Mouse (Mus musculus): ENCODE measurements around the gene Mrps18c. TPM values are rescaled to one million over a fixed set of nuclear protein-coding genes. Genes with fewer than 3 reads are reported as not detected.

Mrps18c gene
- total and polyA plus RNA-seq, 2 experiments from 2014 or later, result 57.1 to 195 TPM

- ATAC-seq (ENCODE audit: insufficient read depth, low read depth) (no peak), DNase-seq (ENCODE audit: low spot score) (no peak)
- H3K27me3 ChIP-seq (ENCODE audit: control insufficient read depth, insufficient read depth, low read length), result no peaks in the 10 kb centered on the region
- H3K36me3 ChIP-seq (replicated peaks; ENCODE audit: control insufficient read depth, insufficient read depth, low read length), result peaks cover 38% of the 10 kb centered on the region
- WGBS, result 92% methylated on average over 13 of the region's 13 CpGs
- H3K27ac ChIP-seq (ENCODE audit: low read depth), result no peak overlapping the region
- no peaks in the 10 kb centered on the region for H3K9me3 ChIP-seq (replicated peaks; ENCODE audit: control insufficient read depth, low read length)
- no peak overlapping the region for H3K4me3 ChIP-seq (ENCODE audit: low read depth, low read length)
- no peak overlapping the region for H3K9ac ChIP-seq (replicated peaks; ENCODE audit: low read depth, low read length)
- H3K4me2 ChIP-seq (ENCODE audit: low read depth, low read length), result no peak overlapping the region
- no peaks in the 10 kb centered on the region for H3K4me1 ChIP-seq (ENCODE audit: control insufficient read depth, insufficient read depth)
- TF ChIP-seq EP300 (IDR thresholded peaks at IDR 0.05; ENCODE audit: low read depth) (no peak), CTCF (IDR thresholded peaks at IDR 0.05; ENCODE audit: low read depth) (no peak)
Measured at GRCm38 (mm10) chr5:100779002-100779401, 19.4 kb upstream of the Mrps18c start.

DNA sequence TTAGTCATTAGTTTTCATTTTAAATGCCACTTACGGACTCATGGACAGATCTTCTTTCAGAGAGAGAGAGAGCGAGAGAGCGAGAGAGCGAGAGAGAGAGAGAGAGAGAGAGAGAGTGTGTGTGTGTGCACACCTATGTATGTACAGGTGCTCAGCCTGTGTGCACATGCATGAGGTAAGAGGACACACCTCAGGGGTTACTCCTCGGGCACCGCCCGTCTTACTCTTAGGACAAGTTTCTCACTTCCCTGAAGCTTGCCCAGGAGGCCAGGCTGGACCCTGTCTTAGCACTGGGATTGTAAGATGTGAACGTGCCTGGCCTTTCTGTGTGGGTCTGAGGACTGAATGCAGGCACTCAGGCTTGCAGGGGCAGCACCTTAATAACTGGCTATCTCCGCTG, 10.9 kb upstream of the Mrps18c start:
- Histone ChIP-seq H3K4me1 (ENCODE audit: control insufficient read depth, insufficient read depth) (no peaks in the 10 kb centered on the region), H3K9ac (replicated peaks; ENCODE audit: low read depth, low read length) (no peak overlapping the region), H3K36me3 (replicated peaks; ENCODE audit: control insufficient read depth, insufficient read depth, low read length) (peaks cover 66% of the 10 kb centered on the region), H3K27me3 (ENCODE audit: control insufficient read depth, insufficient read depth, low read length) (no peaks in the 10 kb centered on the region), H3K4me3 (ENCODE audit: low read depth, low read length) (no peak overlapping the region), H3K4me2 (ENCODE audit: low read depth, low read length) (no peak overlapping the region), H3K27ac (ENCODE audit: low read depth) (no peak overlapping the region), H3K9me3 (replicated peaks; ENCODE audit: control insufficient read depth, low read length) (no peaks in the 10 kb centered on the region)
- 94% methylated on average over 9 of the region's 9 CpGs for WGBS
- ATAC-seq (ENCODE audit: insufficient read depth, low read depth) (no peak), DNase-seq (ENCODE audit: low spot score) (no peak)
- no peak for TF ChIP-seq EP300 (IDR thresholded peaks at IDR 0.05; ENCODE audit: low read depth)
- TF ChIP-seq CTCF (IDR thresholded peaks at IDR 0.05; ENCODE audit: low read depth), result no peak

GRCm38 (mm10) chr5:100792261-100792660, 6.2 kb upstream of the Mrps18c start:
- no peaks in the 10 kb centered on the region for H3K27me3 ChIP-seq (ENCODE audit: control insufficient read depth, insufficient read depth, low read length)
- DNase-seq (ENCODE audit: low spot score), result no peak
- no peak overlapping the region for H3K27ac ChIP-seq (ENCODE audit: low read depth)
- H3K4me3 ChIP-seq (ENCODE audit: low read depth, low read length), result no peak overlapping the region
- no peak overlapping the region for H3K4me2 ChIP-seq (ENCODE audit: low read depth, low read length)
- no peak for ATAC-seq (ENCODE audit: insufficient read depth, low read depth)
- H3K9me3 ChIP-seq (replicated peaks; ENCODE audit: control insufficient read depth, low read length), result no peaks in the 10 kb centered on the region
- WGBS, result 86% methylated on average over 7 of the region's 7 CpGs
- no peak overlapping the region for H3K9ac ChIP-seq (replicated peaks; ENCODE audit: low read depth, low read length)
- H3K36me3 ChIP-seq (replicated peaks; ENCODE audit: control insufficient read depth, insufficient read depth, low read length), result peaks cover 64% of the 10 kb centered on the region
- no peaks in the 10 kb centered on the region for H3K4me1 ChIP-seq (ENCODE audit: control insufficient read depth, insufficient read depth)
- TF ChIP-seq EP300 (IDR thresholded peaks at IDR 0.05; ENCODE audit: low read depth), result no peak
- TF ChIP-seq CTCF (IDR thresholded peaks at IDR 0.05; ENCODE audit: low read depth), result no peak

GRCm38 (mm10) chr5:100794084-100794483, 4.3 kb upstream of the Mrps18c start:
- DNase-seq (ENCODE audit: low spot score) (no peak), ATAC-seq (ENCODE audit: insufficient read depth, low read depth) (no peak)
- Histone ChIP-seq H3K9me3 (replicated peaks; ENCODE audit: control insufficient read depth, low read length) (no peaks in the 10 kb centered on the region), H3K4me3 (ENCODE audit: low read depth, low read length) (no peak overlapping the region), H3K4me2 (ENCODE audit: low read depth, low read length) (no peak overlapping the region), H3K27me3 (ENCODE audit: control insufficient read depth, insufficient read depth, low read length) (no peaks in the 10 kb centered on the region), H3K9ac (replicated peaks; ENCODE audit: low read depth, low read length) (no peak overlapping the region), H3K27ac (ENCODE audit: low read depth) (no peak overlapping the region), H3K4me1 (ENCODE audit: control insufficient read depth, insufficient read depth) (0 out of 2 replicates have a peak, but pooled peaks cover 5% of the 10 kb centered on the region), H3K36me3 (replicated peaks; ENCODE audit: control insufficient read depth, insufficient read depth, low read length) (peaks cover 47% of the 10 kb centered on the region)
- WGBS, result 76% methylated on average over 5 of the region's 5 CpGs
- TF ChIP-seq EP300 (IDR thresholded peaks at IDR 0.05; ENCODE audit: low read depth), result no peak
- no peak for TF ChIP-seq CTCF (IDR thresholded peaks at IDR 0.05; ENCODE audit: low read depth)

DNA sequence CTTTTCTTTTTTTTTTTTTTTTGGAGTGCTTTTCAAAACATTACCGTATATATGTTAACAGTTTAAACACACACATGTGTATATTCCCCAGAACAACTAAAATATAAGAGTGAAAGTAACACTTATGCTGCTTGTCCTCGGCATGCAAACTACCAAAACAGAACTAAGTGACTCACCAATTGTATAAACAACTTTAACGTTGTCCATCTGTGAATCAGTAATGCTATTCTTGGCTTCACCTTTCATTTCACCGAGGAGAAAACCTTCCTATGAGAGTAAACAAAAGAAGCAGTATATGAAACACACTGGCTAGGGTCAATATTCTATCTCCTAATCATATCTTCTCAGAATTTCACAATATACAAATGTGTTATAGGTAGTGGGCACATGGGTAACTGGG, 19.9 kb downstream of the Mrps18c start:
- Histone ChIP-seq H3K9me3 (replicated peaks; ENCODE audit: control insufficient read depth, low read length) (no peaks in the 10 kb centered on the region), H3K36me3 (replicated peaks; ENCODE audit: control insufficient read depth, insufficient read depth, low read length) (peaks cover 27% of the 10 kb centered on the region), H3K4me2 (ENCODE audit: low read depth, low read length) (no peak overlapping the region), H3K27me3 (ENCODE audit: control insufficient read depth, insufficient read depth, low read length) (no peaks in the 10 kb centered on the region), H3K27ac (ENCODE audit: low read depth) (no peak overlapping the region), H3K4me1 (ENCODE audit: control insufficient read depth, insufficient read depth) (peaks cover 4% of the 10 kb centered on the region), H3K4me3 (ENCODE audit: low read depth, low read length) (no peak overlapping the region), H3K9ac (replicated peaks; ENCODE audit: low read depth, low read length) (no peak overlapping the region)
- 70% methylated on average over 4 of the region's 4 CpGs for WGBS
- TF ChIP-seq EP300 (IDR thresholded peaks at IDR 0.05; ENCODE audit: low read depth) (no peak), CTCF (IDR thresholded peaks at IDR 0.05; ENCODE audit: low read depth) (no peak)
- ATAC-seq (ENCODE audit: insufficient read depth, low read depth), result no peak
- no peak for DNase-seq (ENCODE audit: low spot score)
